Mouse (Mus musculus) liver (tissue): Measurements from ENCODE around the gene Nlgn2.
"Not testable (repeated sequence)": the region's sequence is repeated elsewhere in the genome, so short reads cannot be mapped to it uniquely, and the experiment has no call there.

Experiments
- DNase-seq: peaks from one replicate; pipeline ENCODE4 v3.0.0-alpha.2; 2020; ENCODE audit warnings: mixed read lengths

Gene Nlgn2

DNA sequence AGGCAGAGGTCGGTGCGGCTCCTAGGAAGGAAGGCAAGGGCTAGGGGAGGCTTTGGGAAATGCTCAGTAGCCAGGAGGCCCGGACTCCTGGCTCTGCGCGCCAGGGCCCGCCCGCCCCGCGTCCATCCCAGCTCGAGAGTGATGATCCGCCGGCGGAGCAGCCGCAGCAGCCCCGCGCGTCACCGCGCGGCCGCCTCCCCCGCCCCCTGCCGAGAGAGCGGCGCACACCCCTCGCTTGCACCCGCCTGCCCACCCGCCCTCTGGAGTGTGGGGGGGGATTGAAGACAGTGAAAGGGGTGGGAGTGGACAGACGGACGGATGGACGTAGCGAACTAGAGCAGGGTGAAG, at the start of gene Nlgn2:
TSS of gene Nlgn2 (minus strand) at position 181 of the 348 bp plus-strand sequence.
- DNase-seq = no peak

DNA sequence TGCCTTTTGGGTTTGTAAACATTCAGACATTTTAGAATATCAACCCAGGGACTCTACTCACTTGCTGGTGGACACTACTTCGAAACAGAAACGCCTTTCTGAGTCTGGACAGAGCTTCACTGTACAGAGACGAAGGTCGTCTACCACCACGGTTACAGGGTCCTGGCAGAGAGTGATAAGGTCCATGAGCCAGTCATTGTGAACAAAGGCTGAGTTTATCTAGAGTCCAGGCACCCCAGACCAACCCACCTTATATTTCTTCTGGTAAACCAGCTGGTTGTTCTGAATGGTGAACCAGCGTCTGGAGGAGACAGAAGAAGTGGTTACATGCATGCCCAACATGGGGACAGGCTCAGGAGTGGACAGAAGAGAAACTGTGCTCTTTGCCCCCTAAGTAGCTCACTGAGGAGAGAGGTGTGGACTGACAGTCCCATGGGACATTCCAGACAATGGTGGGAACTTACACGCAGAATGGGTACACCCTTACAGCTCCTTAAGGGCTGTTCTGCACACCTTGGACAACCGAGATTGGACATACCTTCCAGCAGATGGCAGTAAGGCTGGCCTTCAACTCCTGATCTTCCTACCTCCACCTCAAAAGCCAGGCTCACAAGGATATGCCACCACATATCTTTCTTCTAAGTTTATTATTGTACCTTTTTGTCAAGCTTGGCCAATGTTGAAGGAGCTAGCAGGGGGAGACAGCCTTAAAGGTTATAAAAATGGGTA, 49.5 kb upstream of the Nlgn2 start:
- DNase-seq = peak; percentile 54

DNA sequence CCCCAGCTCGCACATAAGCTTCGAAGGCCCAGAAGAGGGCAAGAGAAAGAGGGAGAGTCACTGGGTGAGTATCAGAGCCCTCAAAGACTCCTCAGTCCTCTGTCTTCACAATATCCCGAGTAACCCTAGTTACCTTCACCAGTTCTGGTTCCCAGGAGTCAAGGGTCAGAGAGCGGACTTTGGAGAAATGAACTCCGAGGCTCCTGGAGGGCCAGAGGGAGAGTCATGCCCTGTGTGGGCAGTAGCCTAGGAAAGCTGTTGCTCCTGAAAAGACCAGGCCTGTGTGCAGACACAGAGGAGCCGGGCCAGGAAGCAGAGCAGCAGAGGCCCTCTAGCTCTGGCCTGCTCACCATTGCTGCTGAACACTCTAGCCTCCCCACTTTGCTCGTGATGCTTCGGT, 47.1 kb upstream of the Nlgn2 start:
- DNase-seq = no peak

DNA sequence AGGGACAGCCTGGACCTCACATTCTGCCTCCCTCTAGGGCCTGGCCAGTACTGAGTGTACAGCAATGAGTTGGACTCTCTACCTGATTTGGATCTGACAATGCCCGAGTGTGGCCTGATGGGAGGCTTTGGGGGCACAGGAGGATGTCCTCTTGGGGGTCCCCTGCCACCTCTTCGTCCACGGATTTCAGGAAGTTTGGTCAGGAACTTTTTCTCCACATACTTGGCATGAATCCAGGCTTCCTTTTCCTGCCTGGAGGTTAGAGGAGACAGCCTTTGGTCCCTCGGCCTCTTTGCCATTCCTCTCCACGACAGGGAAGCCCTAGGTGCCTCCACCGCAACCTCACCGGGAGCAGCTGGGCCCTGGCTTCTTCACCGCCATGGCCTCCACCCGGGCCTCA, 46.7 kb upstream of the Nlgn2 start:
- DNase-seq = no peak

DNA sequence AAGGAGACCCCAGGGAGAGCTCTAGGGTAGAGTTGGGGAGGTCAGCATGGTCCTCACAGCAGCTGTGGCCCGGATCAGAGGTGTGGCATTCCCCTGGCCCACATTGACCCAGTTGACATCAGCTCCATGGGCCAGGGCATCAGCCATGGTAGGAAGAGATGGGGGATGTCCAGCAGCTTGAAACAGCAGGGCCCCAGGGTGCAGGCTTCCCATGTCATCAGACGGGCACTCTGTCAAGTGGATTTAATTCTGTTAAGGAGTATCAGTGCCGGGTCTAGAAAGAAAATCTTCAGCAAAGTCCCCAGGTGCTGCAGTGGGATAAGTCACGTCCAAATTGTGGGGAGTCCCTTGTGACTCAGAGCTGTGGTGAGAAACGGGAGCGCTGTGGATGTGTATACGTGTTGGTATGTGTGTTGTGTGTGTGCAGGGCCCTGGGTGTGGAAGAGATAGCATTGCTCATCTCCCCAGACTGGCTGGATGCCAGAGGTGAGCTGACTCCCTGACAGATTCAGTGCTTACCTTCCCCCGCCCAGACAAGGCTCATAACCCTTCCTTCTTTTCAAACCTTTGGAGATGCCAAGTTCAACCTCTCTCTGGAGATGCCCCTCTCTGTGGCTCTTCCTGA, 46.1 kb upstream of the Nlgn2 start:
- no peak for DNase-seq

DNA sequence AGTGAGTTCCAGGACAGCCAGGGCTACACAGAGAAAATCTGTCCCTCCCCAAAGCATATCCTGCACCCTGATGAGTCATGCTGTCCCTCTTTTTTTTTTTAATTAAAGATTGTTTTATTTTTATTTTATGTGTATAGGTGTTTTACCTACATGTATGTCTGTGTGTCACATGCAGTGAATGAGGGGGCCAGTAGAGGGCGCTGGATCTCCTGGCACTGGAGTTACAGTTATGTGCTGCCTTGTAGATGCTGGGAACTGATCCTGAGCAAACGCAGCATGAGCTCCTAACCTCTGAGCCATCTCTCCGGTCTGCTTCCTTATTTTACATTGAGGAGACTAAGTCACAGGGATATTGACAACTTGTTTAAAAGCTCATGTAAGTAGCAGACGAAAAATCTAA, 45.5 kb upstream of the Nlgn2 start:
- peak; percentile 78 for DNase-seq

DNA sequence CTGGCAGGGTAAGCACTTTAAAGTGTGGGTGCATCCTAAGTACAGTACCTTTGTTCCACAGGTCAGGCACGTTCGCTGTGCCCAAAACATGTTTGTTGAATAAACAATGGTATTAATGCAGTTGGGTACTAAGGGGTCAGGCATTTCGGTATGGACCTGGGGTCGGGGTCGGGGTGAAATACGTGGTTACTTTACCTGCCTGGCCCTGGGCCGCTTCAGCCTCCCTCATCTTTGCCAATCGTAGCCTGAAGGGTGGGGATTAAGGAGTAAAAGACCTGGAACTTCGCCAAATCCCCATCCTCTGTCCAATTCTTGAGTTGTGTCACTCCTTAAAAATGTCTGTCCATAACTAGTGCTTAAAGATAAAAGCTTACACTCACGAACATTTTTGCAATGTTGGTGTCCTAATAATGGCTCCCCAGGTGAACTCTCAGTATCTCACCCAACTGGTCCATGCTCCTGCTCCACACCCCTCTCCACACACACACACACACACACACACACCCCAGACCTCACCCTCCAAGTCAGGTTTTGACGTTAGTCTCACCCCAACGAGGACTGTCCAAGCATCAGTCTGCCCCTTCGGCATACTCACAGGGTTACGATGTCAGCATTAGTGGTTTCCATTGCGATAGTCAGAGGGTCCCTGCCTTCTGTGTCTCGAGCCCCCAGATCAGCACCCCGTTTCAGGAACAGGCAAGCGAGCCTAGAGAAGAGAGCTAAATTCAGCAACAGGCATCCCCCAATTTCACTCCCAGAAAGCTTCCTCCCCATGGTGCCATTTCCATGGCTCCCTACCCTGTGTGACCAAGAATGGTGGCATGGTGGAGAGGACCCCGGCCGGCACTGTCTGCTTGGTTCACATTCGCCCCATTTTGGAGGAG, 44.4 kb upstream of the Nlgn2 start:
- DNase-seq = no peak

DNA sequence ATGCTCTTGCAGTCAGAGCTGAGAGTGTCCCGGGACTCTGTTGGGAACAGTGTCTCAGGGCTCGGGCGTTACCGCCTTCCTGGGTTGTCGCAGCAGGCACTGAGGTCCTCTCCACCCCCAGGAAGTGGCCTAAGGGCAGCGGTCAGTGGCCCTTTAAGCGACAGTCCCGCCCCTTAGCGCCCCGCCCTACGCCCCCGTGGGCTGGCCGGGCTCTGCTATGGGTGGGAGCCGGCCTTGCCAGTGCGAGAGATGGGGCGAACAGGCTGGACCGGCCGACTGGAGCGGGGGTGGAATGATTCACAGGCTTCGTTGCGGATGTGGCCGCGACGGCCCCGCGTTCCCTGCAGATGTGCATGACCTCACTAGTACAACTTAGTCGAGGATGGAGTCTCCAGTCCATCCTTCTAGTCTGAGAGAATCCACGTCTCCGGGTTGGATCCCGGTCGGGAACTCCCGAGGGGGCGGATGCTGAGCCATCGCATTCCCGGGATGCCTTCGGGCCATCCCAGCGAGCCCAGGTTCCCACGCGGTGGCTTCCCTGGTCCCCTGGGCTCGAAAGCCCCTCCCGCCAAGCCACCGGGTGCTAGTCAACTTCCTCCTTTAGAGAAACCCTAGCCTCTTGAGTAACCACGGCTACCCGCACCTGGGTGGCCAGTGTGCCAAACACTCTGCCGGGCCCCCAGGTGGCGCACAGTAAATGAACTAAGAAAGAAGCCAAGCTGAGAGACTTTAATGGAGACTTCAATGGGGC, 43.4 kb upstream of the Nlgn2 start, which contains the start of gene Kctd11:
TSS of gene Kctd11 (minus strand) at position 554 of the 751 bp plus-strand sequence.
- peak; percentile 87 for DNase-seq

DNA sequence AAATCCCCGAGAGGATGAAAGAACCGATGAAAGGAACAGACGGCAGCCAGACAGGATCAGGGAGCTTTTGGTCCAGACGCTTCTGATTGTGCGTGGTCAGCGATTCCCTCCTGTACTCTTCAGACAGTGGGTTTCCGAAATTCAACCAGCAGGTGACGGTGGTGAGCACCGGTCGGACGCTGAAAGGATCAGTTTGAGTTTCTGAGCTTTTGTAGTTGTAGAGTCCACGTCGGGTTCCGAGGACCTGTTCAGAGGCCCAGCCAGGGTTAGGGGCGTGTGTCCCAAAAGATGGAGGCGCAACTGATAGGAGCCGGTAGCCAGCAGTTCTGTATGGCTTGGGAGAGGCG, 42.9 kb upstream of the Nlgn2 start:
- DNase-seq = peak; percentile 79

DNA sequence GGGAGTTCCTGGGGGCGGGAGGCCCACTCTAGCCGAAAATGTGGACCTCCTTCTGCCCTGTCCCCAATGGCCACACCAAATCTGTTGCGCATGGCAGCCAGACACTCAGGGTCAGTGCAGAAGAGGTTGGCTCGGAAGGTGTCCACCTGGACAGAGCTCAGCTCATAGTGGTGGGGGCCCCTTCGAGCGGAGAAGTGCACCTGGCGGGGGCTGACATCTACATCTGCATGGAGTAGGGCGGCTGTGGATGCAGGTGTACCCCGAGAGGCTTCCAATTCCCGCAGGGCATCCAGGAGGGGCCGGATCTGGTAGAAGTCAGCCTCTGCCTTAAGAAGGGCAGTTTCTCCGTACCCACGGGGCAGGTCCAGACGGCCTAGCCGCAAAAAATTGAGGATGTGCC, 42.1 kb upstream of the Nlgn2 start:
- DNase-seq = no peak

DNA sequence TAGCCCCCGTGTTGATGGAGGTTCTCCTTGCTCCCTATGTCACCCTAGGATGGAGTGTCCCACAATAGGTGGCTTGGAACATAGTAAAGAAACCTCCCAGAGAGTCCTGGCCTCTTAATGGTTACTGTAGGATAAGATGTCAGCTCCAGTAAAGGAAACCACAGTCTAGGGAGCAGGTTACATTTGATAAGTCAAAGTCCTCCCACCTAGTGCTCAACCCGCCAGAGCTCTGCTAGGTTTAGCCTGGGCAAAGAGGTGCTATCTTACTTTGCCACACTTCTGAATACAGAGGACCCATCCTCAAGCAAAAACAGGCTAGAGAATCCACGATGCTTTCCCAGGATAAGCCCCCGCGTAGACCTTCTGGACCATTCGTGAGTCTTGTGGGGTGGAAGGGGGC, 41.4 kb upstream of the Nlgn2 start:
- DNase-seq = peak; percentile 56

DNA sequence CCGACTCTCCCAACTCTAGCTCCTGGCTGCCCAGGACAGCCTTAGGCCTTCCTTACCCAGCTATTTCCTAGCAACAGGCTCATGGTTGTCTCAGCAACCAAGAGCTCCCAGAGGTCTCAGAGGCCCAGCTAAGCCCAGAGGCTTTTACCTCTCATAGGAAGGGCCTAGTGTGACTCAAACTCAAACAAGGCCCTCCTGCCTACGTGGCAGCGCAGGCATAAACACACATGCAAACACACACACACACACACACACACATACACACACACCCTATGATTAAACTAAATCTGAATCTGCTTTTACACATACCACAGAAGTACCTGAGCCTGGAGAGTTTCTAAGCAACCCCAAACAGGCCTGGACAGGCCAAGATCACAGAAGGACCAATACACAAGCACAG, 40.8 kb upstream of the Nlgn2 start:
- DNase-seq = no peak

DNA sequence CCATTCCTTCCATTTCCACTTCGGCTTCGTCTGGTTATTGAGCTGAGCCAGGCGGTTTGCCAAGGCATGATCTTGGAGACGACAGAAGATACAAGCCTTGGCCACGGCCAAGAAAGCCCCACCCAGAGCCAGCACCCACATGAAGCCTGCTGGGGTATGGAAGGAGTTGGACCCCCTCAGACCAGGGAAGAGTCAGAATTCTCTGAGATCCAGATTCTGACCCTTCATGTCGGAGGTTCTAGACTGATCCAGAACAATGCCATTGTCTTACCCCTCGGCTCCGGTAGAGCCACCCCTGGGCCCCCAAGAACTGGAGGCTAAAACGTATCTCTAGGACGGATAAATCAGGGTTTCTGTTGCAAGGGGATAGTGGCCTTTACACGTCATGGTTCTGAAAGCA, 40.3 kb upstream of the Nlgn2 start, which contains the start of gene Tmem95:
TSS of gene Tmem95 (minus strand) at position 141 of the 400 bp plus-strand sequence.
- DNase-seq = no peak

DNA sequence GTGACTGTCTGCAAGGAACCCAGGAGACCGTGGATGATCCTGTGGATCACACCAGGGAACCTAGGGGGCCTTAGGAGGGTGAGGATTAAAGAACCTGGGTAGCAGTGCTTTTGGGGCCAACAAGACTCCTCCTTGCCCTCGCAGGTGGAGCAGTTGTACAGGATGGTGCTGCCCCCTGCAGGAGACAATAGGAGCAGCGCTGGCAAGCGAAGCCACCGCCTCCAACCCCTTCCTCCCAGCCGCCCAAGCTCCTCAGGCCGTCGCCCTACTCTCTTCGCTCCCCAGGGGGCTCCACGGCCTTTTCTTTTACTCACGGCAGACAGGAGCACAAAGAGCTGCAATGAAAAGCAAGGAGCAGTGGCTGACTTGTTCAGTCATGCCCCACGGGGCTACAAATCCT, 39.3 kb upstream of the Nlgn2 start:
- peak; percentile 91 for DNase-seq

DNA sequence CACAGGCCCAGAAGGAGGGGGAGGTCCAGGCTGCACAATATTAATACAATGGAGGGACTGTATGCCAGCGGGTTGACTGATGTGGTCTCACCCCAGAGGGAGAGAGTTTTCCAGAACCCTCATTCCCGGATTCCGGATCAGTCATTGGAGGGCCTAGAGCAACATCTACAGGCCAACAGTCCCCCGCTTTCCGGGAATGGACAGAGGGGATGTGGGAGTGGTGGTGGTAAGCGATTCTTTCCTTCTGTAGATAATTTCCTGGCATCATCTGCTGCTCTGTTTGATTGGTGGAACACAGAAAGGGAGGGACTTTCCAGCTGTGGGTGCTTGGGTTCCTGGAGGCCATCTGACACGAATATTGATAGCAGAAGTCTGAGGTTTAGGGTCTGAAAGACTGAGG, 38.6 kb upstream of the Nlgn2 start:
- no peak for DNase-seq

DNA sequence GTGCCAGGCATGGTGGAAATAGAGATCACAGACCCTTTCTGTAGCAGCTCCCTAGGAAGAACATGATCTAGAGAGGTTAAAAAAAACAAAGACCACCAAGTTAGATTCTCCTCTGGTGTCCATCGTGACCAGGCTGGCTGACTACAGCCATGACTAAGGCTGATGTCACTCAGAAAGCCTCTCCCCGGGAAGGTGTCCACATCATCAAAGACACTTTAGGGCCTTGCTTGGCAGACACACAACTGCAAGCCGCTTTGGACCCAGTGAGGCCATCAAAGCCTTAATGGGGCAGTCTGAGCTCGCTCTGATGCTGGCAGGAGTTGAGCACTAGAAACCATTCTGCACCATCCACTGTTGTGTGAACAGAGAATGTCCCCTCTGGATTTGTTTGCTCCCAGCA, 34.9 kb upstream of the Nlgn2 start:
- DNase-seq = no peak

DNA sequence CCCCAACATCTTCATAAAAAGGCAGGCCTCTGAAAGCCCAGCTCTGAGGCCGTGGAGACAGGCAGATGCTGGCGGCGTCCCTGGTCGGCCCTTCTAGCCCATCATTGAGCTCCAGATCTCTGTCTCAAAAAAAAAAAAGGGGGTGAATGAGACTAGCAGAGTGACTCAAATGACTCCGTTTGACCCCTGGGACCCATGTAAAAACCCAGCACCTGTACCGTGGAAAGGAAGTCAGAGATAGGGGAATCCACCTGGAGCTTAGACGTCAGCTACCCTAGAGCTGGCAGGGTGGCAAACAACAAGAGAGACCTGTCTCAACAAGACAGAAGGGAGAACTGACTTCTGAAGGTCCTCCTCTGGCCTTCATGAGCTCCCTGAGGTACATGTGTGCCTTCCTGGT, 34.2 kb upstream of the Nlgn2 start:
- no peak for DNase-seq

DNA sequence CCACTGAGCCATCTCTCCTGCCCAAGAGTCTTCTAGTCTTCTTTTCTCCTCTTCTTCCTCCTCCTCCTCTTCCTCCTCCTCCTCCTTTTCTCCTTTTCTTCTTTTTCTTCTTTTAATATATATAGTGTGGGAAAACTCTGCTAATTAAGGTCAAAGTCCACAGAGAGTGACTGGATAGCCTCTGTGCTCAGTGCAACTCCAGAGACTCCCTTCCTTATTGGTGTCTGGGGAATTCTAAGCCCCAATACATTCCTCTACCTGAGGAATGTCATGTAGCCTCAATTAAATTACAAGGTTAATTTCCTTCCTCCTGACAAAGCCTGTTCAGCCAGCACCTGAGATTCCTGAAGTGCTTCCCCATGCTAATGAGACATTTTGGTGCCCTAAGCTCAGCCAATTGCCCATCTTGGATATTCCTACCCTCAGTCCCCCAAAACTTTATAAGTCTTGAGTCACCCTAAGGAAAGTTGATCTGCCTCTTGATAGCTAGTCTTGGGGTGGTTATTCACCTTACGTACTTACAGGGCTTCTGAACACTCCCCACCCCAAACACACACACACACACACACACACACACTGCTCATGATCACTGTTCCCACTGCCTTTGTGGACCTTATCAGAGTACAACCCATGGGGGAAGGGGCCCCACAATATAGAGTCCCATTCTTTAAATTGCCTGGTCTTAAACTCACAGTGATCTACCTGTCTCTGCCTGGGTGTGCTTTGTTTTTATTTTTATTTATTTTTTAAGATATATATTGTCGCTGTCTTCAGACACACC, 32.9 kb upstream of the Nlgn2 start:
- no peak for DNase-seq

DNA sequence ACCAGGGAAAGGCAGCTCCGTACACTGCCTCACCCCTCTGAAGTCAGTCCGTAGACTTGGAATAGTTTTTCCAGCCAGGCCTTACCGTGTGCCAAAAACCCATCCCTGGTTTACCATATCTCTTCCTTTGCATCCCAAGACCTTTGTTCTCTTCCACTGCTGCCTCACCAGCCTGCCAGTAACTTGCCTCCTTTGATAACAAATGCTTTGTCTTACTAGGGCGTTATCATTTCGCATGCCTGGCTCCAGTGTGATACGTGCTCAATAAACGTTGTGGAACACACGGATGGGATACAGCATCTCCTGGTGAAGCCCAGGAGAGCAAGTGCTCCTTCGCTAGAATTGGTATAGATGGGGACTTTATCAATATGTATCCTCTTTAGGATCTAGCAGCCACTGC, 29.8 kb upstream of the Nlgn2 start:
- no peak for DNase-seq

DNA sequence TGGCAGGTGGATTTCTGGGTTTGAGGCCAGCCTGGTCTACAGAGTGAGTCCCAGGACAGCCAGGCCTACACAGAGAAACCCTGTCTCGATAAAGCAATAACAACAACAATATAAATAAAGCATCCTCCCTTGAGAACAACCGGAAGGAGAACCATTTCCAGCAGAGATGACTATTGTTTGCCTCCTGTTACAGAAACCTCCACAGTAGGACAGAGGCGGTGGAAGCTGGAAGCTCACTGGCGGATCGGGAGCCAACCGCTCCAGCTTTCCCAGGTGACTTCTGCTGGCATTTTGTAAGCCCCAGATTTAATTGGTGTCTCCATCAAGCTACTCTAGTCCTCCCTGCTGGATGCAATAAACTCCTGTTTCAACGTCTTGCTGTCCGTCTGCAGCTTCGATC, 28.0 kb upstream of the Nlgn2 start:
- no peak for DNase-seq

DNA sequence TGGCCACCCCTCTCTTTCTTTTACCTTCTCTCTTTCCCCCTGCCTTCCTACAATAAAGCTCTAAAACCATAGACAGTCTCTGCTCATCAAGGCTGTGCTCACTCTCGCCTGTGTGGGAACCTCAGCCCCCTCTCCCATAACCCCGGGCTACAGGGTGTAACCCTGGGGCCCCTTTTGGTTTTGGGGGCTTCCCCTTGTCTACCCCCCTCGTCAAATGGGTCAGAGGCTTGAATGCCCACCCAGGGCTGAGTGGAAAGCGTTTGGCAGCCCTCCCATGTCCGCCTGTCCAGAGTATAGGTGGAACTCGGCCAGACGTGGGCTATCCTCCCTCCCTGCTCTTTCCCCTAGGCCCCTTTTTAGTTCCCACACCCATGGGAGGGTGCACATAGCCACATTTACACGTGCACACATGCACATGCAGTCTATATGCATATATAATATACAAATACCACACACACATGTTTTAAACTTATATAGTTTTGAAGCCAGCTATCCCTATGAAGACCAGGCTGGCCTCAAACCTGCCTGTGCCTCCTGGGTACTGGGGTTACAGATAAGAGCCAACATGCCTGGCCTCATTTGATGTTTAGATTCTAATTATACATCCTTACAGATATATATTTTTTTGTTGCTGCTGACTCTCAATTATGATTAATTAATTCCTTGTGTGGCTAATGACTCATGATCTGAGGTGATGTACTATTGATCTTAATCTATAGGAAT, 26.7 kb upstream of the Nlgn2 start:
- DNase-seq = peak; percentile 58

DNA sequence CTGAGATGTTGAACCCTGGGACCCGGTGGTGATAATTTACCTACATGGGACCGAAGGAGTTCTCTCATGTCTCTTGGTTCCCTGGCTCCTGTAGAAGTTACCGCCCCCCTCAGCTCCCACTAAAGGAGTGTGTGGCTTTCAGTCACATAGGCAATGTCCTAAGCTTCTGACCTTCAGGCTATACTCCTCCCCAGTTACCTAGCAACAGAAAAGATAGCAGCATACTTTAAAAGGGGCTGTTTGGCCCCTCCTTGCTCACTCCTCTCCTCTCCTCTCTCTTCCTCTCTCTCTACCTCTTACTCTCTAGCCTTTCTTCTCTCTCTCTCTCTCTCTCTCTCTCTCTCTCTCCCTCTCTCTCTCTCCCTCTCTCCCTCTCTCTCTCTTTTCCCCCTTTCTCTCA, 26.1 kb upstream of the Nlgn2 start:
- not testable (repeated sequence) for DNase-seq
